Mouse (Mus musculus) liver, embryonic 14.5 days (tissue): Measurements from ENCODE around the gene Tlk2. TPM values are rescaled to one million over a fixed set of nuclear protein-coding genes. Genes with fewer than 3 reads are reported as not detected.

Source experiments
- ATAC-seq: fragments of 200-750 bp; cut with Nextera tagmentation; 2 replicates; pipeline ENCODE4 v1.8.0; 2017; ENCODE audit warnings: moderate number of reproducible peaks, mild to moderate bottlenecking, moderate library complexity; ENCODE audit not compliant: insufficient read depth
- DNase-seq, 3 experiments: peaks; one replicate each; pipeline ENCODE4 v3.0.0-alpha.2; 2012 to 2013; ENCODE audit warnings: low read depth in 3 of 3, low spot score in 3 of 3
- H3K27ac ChIP-seq: fragments of 300-500 bp; sonication (generic); 2 replicates; pipeline ENCODE4 v1.5.1; 2014; ENCODE audit warnings: moderate library complexity, mild to moderate bottlenecking, control low read depth, inconsistent platforms
- H3K27me3 ChIP-seq: fragments of 300-500 bp; sonication (generic); 2 replicates; pipeline ENCODE4 v1.6.1; 2014; ENCODE audit warnings: mild to moderate bottlenecking, low read length, moderate library complexity; ENCODE audit not compliant: control insufficient read depth, insufficient read depth
- H3K36me3 ChIP-seq: fragments of 300-500 bp; sonication (generic); replicated peaks from 2 replicates; pipeline ENCODE4 v1.6.1; 2014; ENCODE audit warnings: low read depth; ENCODE audit not compliant: control insufficient read depth, insufficient read depth
- H3K4me1 ChIP-seq, 2 experiments: fragments of 200-500 bp in 1 of 2; fragments of 300-500 bp in 1 of 2; sonication (generic) in 1 of 2; replicated peaks; 2 replicates each; pipeline ENCODE4 v1.6.1; 2012 to 2014; ENCODE audit warnings: antibody characterized with exemption in 1 of 2, inconsistent platforms in 1 of 2, low read length in 1 of 2; ENCODE audit not compliant: control insufficient read depth in 2 of 2, insufficient read depth in 2 of 2
- H3K4me2 ChIP-seq: fragments of 300-500 bp; sonication (generic); 2 replicates; pipeline ENCODE4 v1.6.1; 2014; ENCODE audit warnings: low read depth, mild to moderate bottlenecking, control low read depth, moderate library complexity
- H3K4me3 ChIP-seq, 2 experiments: fragments of 200-500 bp in 1 of 2; fragments of 300-500 bp in 1 of 2; sonication (generic) in 1 of 2; 2 replicates each; pipeline ENCODE4 v1.5.1; 2012 to 2014; ENCODE audit warnings: low read depth in 2 of 2, low read length in 2 of 2, mild to moderate bottlenecking in 2 of 2, control low read depth in 1 of 2, inconsistent platforms in 1 of 2, moderate library complexity in 1 of 2; ENCODE audit not compliant: insufficient read depth in 1 of 2
- H3K9ac ChIP-seq: fragments of 300-500 bp; sonication (generic); replicated peaks from 2 replicates; pipeline ENCODE4 v1.6.1; 2014; ENCODE audit warnings: mild to moderate bottlenecking, control low read depth, moderate library complexity
- H3K9me3 ChIP-seq: fragments of 300-500 bp; sonication (generic); 2 replicates; pipeline ENCODE4 v1.6.1; 2016; ENCODE audit warnings: low read length, mixed read lengths; ENCODE audit not compliant: control insufficient read depth
- CTCF ChIP-seq: IDR thresholded peaks from 2 replicates; pipeline ENCODE4 v1.5.1; 2016; ENCODE audit warnings: antibody characterized with exemption, low read depth, control low read depth
- EP300 ChIP-seq: IDR thresholded peaks from 2 replicates; pipeline ENCODE4 v1.6.1; 2016; ENCODE audit warnings: antibody characterized with exemption, low read depth
- WGBS: fragments of 180-500 bp; shearing (Covaris S2); extraction: QIAGEN DNeasy Blood & Tissue Kit; methylation state at CpG from one replicate; pipeline ENCODE4 v1.1.7; 2014; ENCODE audit not compliant: insufficient replicate concordance; 5-methylcytosine and 5-hydroxymethylcytosine counted together
- polyA plus RNA-seq, 2 experiments: library from polyadenylated mRNA; depleted of rRNA in 1 of 2; stranded (reverse) in 1 of 2; unstranded in 1 of 2; fragments of >200 nt; fragmentation: Nextera tagmentation in 1 of 2; extraction: Ambion mirVana in 1 of 2; gene quantifications; 2 replicates each; pipeline versions ENCODE4 v1.2.1 to v1.2.3; 2012 to 2014

Tlk2 gene
- polyA plus RNA-seq, 2 experiments = 10.2 to 16.3 TPM

GRCm38 (mm10) chr11:105149353-105149752 is 29.3 kb upstream of the Tlk2 start:
- Histone ChIP-seq H3K36me3 (no peaks in the 10 kb centered on the region), H3K27ac (peak overlapping the region; percentile 65), H3K9me3 (no peaks in the 10 kb centered on the region), H3K9ac (no peak overlapping the region), H3K4me2 (no peak overlapping the region), H3K4me3 (no peak overlapping the region), H3K27me3 (no peaks in the 10 kb centered on the region), H3K4me1 (peaks cover 48 to 59% of the 10 kb centered on the region in 2 experiments)
- DNase-seq (no peak), ATAC-seq (no peak)
- TF ChIP-seq CTCF = no peak
- TF ChIP-seq EP300 = no peak
- 31% methylated on average over 3 of the region's 3 CpGs for WGBS

DNA sequence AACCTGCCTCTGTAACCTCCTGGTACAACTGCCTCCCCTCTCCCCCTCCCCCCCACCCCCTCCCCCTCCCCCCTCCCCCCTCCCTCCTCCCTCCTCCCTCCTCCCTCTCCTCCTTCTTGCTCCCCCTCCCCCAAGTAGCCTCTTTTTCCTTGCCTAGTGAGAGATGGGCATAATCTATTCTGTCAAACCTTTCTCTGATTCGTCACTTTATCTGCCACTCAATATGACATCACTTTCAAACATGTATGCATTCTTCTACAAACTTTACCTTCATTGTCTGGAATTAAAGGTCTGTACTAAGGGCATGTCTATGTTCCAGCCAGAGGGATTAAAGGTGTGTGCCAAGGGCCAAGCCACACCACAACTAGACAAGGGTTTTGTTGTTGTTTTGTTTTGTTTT is 28.8 kb upstream of the Tlk2 start:
- Histone ChIP-seq H3K4me3 (no peak overlapping the region), H3K27me3 (no peaks in the 10 kb centered on the region), H3K9me3 (no peaks in the 10 kb centered on the region), H3K36me3 (no peaks in the 10 kb centered on the region), H3K27ac (peak overlapping the region; percentile 65; the same call in 1 of the 2 replicates), H3K4me2 (no peak overlapping the region), H3K9ac (no peak overlapping the region), H3K4me1 (peaks cover 46 to 57% of the 10 kb centered on the region in 2 experiments)
- DNase-seq (peak in 2 of 3 experiments; percentile 59 to 68), ATAC-seq (no peak)
- TF ChIP-seq EP300 (no peak), CTCF (no peak)
- WGBS = 76% methylated on average over 1 of the region's 1 CpGs

GRCm38 (mm10) chr11:105150691-105151090 is 27.9 kb upstream of the Tlk2 start:
- peak overlapping the region; percentile 1; the same call in 1 of the 2 replicates for H3K9ac ChIP-seq

DNA sequence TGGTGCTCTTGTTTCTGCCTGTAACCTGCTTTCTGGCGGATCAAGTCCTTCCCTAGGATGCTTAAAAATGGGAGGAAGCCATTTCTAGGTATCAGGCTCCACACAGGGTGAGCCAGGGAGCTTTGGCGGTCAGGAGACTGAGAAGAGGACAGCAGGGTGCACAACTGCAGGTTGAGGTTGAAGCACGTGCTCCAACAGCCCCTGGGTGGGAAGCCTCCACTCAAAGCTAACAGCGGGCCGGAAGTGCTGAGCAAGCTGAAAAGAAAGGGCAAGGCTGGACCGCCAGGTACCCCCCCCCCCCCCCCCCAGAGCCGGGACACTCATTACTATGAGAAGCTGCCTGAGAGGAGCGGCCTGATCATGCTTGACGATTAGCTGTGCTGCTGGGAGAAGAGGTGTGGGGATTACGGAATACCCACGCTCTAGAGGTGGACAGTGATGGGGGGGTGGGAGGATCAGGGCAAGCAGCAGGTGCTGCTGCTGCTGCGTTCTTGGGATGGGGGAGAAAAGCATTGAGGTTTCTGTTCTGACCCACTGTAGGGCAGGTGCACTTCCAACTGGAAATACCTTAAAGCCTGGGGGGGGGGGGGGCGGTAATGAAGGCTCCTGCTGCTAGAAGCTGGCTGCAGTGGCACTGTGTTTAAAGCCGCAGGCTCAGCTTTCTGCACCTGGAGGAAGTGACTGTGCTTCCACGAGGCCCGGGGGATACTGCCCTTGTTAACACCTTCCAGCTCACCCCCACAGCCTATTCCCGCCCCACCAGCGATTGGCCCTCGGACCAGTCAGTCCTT is 27.2 kb upstream of the Tlk2 start:
- 20% methylated on average over 18 of the region's 19 CpGs for WGBS
- peak overlapping the region; percentile 46 for H3K4me2 ChIP-seq
- ATAC-seq = no peak
- H3K27me3 ChIP-seq = no peaks in the 10 kb centered on the region
- DNase-seq = no peak
- H3K9ac ChIP-seq = peak overlapping the region; percentile 51
- no peak overlapping the region for H3K4me3 ChIP-seq
- peaks cover 38 to 56% of the 10 kb centered on the region in 2 experiments for H3K4me1 ChIP-seq
- no peaks in the 10 kb centered on the region for H3K36me3 ChIP-seq
- TF ChIP-seq EP300 (no peak), CTCF (no peak)
- H3K27ac ChIP-seq = peak overlapping the region; percentile 91
- H3K9me3 ChIP-seq = no peaks in the 10 kb centered on the region

More at GRCm38 (mm10) chr11:105150691-105151090, 27.9 kb upstream of the Tlk2 start:
- TF ChIP-seq EP300 (no peak), CTCF (no peak)
- DNase-seq (no peak), ATAC-seq (no peak)
- Histone ChIP-seq H3K4me3 (no peak overlapping the region), H3K9me3 (no peaks in the 10 kb centered on the region), H3K4me1 (peaks cover 38 to 49% of the 10 kb centered on the region in 2 experiments), H3K27me3 (no peaks in the 10 kb centered on the region), H3K4me2 (no peak overlapping the region), H3K36me3 (no peaks in the 10 kb centered on the region), H3K27ac (peak overlapping the region; percentile 91)
- WGBS = 48% methylated on average over 4 of the region's 4 CpGs

DNA sequence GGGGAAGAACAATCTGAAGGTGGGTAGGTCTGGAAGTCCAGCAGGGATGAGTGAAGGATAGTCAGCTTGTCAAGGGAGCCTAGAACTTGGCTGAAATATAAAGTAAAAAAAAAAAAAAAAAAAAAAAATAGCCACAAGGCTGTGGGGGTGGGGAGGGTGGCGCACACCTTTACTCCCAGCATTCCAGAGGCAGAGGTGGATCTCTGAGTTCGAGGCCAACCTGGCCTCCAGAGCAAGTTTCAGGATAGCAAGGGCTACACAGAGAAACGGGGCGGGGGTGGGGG is 26.6 kb upstream of the Tlk2 start:
- H3K4me3 ChIP-seq = no peak overlapping the region

More for the DNA sequence above, 26.6 kb upstream of the Tlk2 start:
- TF ChIP-seq EP300 (no peak), CTCF (no peak)
- Histone ChIP-seq H3K4me2 (peak overlapping the region; percentile 46), H3K27ac (peak overlapping the region; percentile 91), H3K27me3 (no peaks in the 10 kb centered on the region), H3K36me3 (no peaks in the 10 kb centered on the region), H3K9ac (peak overlapping the region; percentile 51; the same call in 1 of the 2 replicates), H3K4me1 (peaks cover 38 to 61% of the 10 kb centered on the region in 2 experiments), H3K9me3 (no peaks in the 10 kb centered on the region)
- WGBS = 17% methylated on average over 1 of the region's 4 CpGs
- DNase-seq (no peak), ATAC-seq (no peak)
